Mouse (Mus musculus) cerebellum, adult 2 months (tissue): ENCODE results near the gene Fam174b.

Source experiments
- CTCF ChIP-seq: fragments of 200-500 bp; IDR thresholded peaks from 2 replicates; pipeline ENCODE4 v1.5.1; 2011; ENCODE audit warnings: low read depth, mild to moderate bottlenecking, control low read depth, low read length, moderate library complexity, borderline replicate concordance; ENCODE audit not compliant: insufficient read depth
- POLR2A ChIP-seq: fragments of 200-500 bp; IDR thresholded peaks from 2 replicates; pipeline ENCODE4 v1.6.1; 2011; ENCODE audit warnings: low read length, control low read depth, borderline replicate concordance; ENCODE audit not compliant: insufficient read depth

DNA sequence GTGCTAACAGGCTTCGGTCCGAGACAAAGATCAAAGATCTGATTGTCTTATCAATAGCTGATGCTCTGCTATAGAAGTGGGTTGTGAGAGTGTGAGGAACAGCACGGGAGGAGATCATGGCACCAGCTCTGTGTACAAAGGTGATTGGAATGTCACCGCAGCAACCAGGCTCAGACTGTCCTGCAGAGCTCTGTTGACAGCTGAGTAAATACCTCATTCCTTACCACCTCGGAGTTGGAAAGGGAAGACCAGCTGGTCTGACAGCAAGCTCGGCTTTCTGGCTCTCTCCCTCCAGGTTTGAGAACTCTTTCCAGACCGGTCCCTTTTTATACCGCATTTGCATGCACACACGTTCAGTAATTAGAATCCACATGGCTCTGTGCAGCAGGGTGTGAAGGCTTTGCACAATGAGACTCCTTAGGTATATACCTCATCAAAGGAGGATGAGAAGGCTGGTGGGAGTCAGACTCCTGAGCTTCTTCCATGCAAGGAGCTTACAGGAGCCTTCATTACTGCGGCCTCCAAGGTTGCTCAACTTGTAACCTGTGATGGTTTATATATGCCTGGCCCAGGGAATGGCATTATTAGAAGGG lies 9.6 kb upstream of the Fam174b start:
- no peak for TF ChIP-seq CTCF
- TF ChIP-seq POLR2A = no peak
